Mouse (Mus musculus): ENCODE measurements at regions not wholly inside any gene's neighbourhood (a gene's known extent, or its start where the extent isn't known, plus 50 kb on each side); places are given as distances from the start of the nearest gene placed in this dataset.
A peak's percentile ranks its signal among the peaks of the same experiment; 100 is the strongest.

- ATAC-seq (ENCODE audit: low FRiP score) = no peak
- no peaks in the 10 kb centered on the region for H3K36me3 ChIP-seq
- 93% methylated on average over 3 of the region's 3 CpGs for WGBS
- H3K9ac ChIP-seq = no peak overlapping the region
- no peaks in the 10 kb centered on the region for H3K27me3 ChIP-seq
- no peak overlapping the region for H3K4me3 ChIP-seq
- H3K4me1 ChIP-seq (replicated peaks) = no peaks in the 10 kb centered on the region
- no peak overlapping the region for H3K4me2 ChIP-seq
- no peaks in the 10 kb centered on the region for H3K9me3 ChIP-seq
- H3K27ac ChIP-seq = no peak overlapping the region
These were observed 80.0 kb downstream of the Tex36 start for GRCm38 (mm10) chr7:133521936-133522335.

GRCm38 (mm10) chr7:133518926-133519325 is 83.0 kb downstream of the Tex36 start:
- Histone ChIP-seq H3K27ac (no peak overlapping the region), H3K4me1 (replicated peaks) (no peaks in the 10 kb centered on the region), H3K27me3 (no peaks in the 10 kb centered on the region), H3K4me2 (no peak overlapping the region), H3K4me3 (no peak overlapping the region), H3K9ac (no peak overlapping the region), H3K36me3 (no peaks in the 10 kb centered on the region), H3K9me3 (no peaks in the 10 kb centered on the region)
- WGBS = 91% methylated on average over 3 of the region's 3 CpGs
- ATAC-seq (ENCODE audit: low FRiP score) = no peak

GRCm38 (mm10) chr7:133517576-133517975 is 84.4 kb downstream of the Tex36 start:
- no peaks in the 10 kb centered on the region for H3K4me1 ChIP-seq (replicated peaks)
- H3K9me3 ChIP-seq = 0 out of 2 replicates have a peak, but pooled peaks cover under 1% of the 10 kb centered on the region
- no peak overlapping the region for H3K4me2 ChIP-seq
- H3K4me3 ChIP-seq = no peak overlapping the region
- no peak overlapping the region for H3K9ac ChIP-seq
- 90% methylated on average over 5 of the region's 5 CpGs for WGBS
- no peak overlapping the region for H3K27ac ChIP-seq
- H3K27me3 ChIP-seq = no peaks in the 10 kb centered on the region
- H3K36me3 ChIP-seq = no peaks in the 10 kb centered on the region
- no peak for ATAC-seq (ENCODE audit: low FRiP score)

- no peak for ATAC-seq (ENCODE audit: low FRiP score)
- H3K4me3 ChIP-seq = no peak overlapping the region
- no peaks in the 10 kb centered on the region for H3K27me3 ChIP-seq
- no peak overlapping the region for H3K9ac ChIP-seq
- peaks cover 10% of the 10 kb centered on the region; the same call in 1 of the 2 replicates for H3K4me1 ChIP-seq (replicated peaks)
- H3K36me3 ChIP-seq = no peaks in the 10 kb centered on the region
- H3K27ac ChIP-seq = no peak overlapping the region
- 71% methylated on average over 5 of the region's 5 CpGs for WGBS
- no peak overlapping the region for H3K4me2 ChIP-seq
- H3K9me3 ChIP-seq = 0 out of 2 replicates have a peak, but pooled peaks cover 6% of the 10 kb centered on the region
These were observed 91.0 kb downstream of the Tex36 start for GRCm38 (mm10) chr7:133510926-133511325.

- ATAC-seq (ENCODE audit: low FRiP score) = no peak
- Histone ChIP-seq H3K27ac (no peak overlapping the region), H3K4me2 (no peak overlapping the region), H3K27me3 (no peaks in the 10 kb centered on the region), H3K4me1 (replicated peaks) (peaks cover 10% of the 10 kb centered on the region; the same call in 1 of the 2 replicates), H3K4me3 (no peak overlapping the region), H3K36me3 (no peaks in the 10 kb centered on the region), H3K9ac (no peak overlapping the region), H3K9me3 (0 out of 2 replicates have a peak, but pooled peaks cover 6% of the 10 kb centered on the region)
- WGBS = 22% methylated on average over 4 of the region's 4 CpGs
These were observed 92.5 kb downstream of the Tex36 start for GRCm38 (mm10) chr7:133509486-133509885.

GRCm38 (mm10) chr7:133508370-133509012 is 93.5 kb downstream of the Tex36 start:
- Histone ChIP-seq H3K27ac (no peak overlapping the region), H3K4me1 (replicated peaks) (peaks cover 10% of the 10 kb centered on the region; the same call in 1 of the 2 replicates), H3K36me3 (no peaks in the 10 kb centered on the region), H3K4me2 (no peak overlapping the region), H3K9me3 (0 out of 2 replicates have a peak, but pooled peaks cover 6% of the 10 kb centered on the region), H3K9ac (no peak overlapping the region), H3K4me3 (no peak overlapping the region), H3K27me3 (no peaks in the 10 kb centered on the region)
- ATAC-seq (ENCODE audit: low FRiP score) = no peak
- WGBS = 75% methylated on average over 11 of the region's 11 CpGs

GRCm38 (mm10) chr7:133505628-133506027 is 96.3 kb downstream of the Tex36 start:
- H3K4me1 ChIP-seq (replicated peaks) = peaks cover 17% of the 10 kb centered on the region
- H3K4me3 ChIP-seq = no peak overlapping the region
- no peak overlapping the region for H3K9ac ChIP-seq
- no peaks in the 10 kb centered on the region for H3K9me3 ChIP-seq
- H3K27me3 ChIP-seq = 0 out of 2 replicates have a peak, but pooled peaks cover 18% of the 10 kb centered on the region
- no peaks in the 10 kb centered on the region for H3K36me3 ChIP-seq
- no peak overlapping the region for H3K27ac ChIP-seq
- no peak overlapping the region for H3K4me2 ChIP-seq
- ATAC-seq (ENCODE audit: low FRiP score) = no peak
- 89% methylated on average over 2 of the region's 2 CpGs for WGBS

- H3K9me3 ChIP-seq = no peaks in the 10 kb centered on the region
- no peaks in the 10 kb centered on the region for H3K36me3 ChIP-seq
- no peak overlapping the region for H3K9ac ChIP-seq
- H3K27ac ChIP-seq = no peak overlapping the region
- H3K4me3 ChIP-seq = no peak overlapping the region
- 0 out of 2 replicates have a peak, but pooled peaks cover 21% of the 10 kb centered on the region for H3K27me3 ChIP-seq
- no peak overlapping the region for H3K4me2 ChIP-seq
- peaks cover 9% of the 10 kb centered on the region; the same call in 1 of the 2 replicates for H3K4me1 ChIP-seq (replicated peaks)
- no peak for ATAC-seq (ENCODE audit: low FRiP score)
- WGBS = 74% methylated on average over 5 of the region's 5 CpGs
These were observed 98.0 kb downstream of the Tex36 start for GRCm38 (mm10) chr7:133503946-133504345.

GRCm38 (mm10) chr7:133502731-133503130 is 99.2 kb downstream of the Tex36 start:
- Histone ChIP-seq H3K27me3 (0 out of 2 replicates have a peak, but pooled peaks cover 21% of the 10 kb centered on the region), H3K9ac (no peak overlapping the region), H3K4me1 (replicated peaks) (peaks cover 6% of the 10 kb centered on the region; the same call in 1 of the 2 replicates), H3K4me2 (no peak overlapping the region), H3K36me3 (no peaks in the 10 kb centered on the region), H3K9me3 (no peaks in the 10 kb centered on the region), H3K4me3 (no peak overlapping the region), H3K27ac (no peak overlapping the region)
- no peak for ATAC-seq (ENCODE audit: low FRiP score)
- 65% methylated on average over 4 of the region's 4 CpGs for WGBS

GRCm38 (mm10) chr7:133497551-133497950 is 104.4 kb downstream of the Tex36 start:
- Histone ChIP-seq H3K9ac (no peak overlapping the region), H3K27me3 (0 out of 2 replicates have a peak, but pooled peaks cover 17% of the 10 kb centered on the region), H3K4me2 (no peak overlapping the region), H3K9me3 (no peaks in the 10 kb centered on the region), H3K36me3 (no peaks in the 10 kb centered on the region), H3K4me1 (replicated peaks) (peaks cover 17% of the 10 kb centered on the region), H3K27ac (no peak overlapping the region), H3K4me3 (no peak overlapping the region)
- WGBS = 95% methylated on average over 3 of the region's 3 CpGs
- no peak for ATAC-seq (ENCODE audit: low FRiP score)

GRCm38 (mm10) chr7:133494982-133495550 is 106.9 kb downstream of the Tex36 start:
- WGBS = 38% methylated on average over 8 of the region's 8 CpGs
- Histone ChIP-seq H3K9ac (no peak overlapping the region), H3K36me3 (no peaks in the 10 kb centered on the region), H3K4me3 (no peak overlapping the region), H3K27me3 (peaks cover 17% of the 10 kb centered on the region), H3K9me3 (no peaks in the 10 kb centered on the region), H3K27ac (peak overlapping the region; percentile 8; the same call in 1 of the 2 replicates), H3K4me2 (no peak overlapping the region), H3K4me1 (replicated peaks) (peaks cover 17% of the 10 kb centered on the region)
- ATAC-seq (ENCODE audit: low FRiP score) = no peak

GRCm38 (mm10) chr7:133494256-133494981 is 107.5 kb downstream of the Tex36 start:
- no peak for ATAC-seq (ENCODE audit: low FRiP score)
- H3K9me3 ChIP-seq = no peaks in the 10 kb centered on the region
- WGBS = 71% methylated on average over 10 of the region's 10 CpGs
- H3K27ac ChIP-seq = peak overlapping the region; percentile 8; the same call in 1 of the 2 replicates
- no peak overlapping the region for H3K4me3 ChIP-seq
- no peak overlapping the region for H3K9ac ChIP-seq
- H3K4me2 ChIP-seq = no peak overlapping the region
- H3K4me1 ChIP-seq (replicated peaks) = peaks cover 17% of the 10 kb centered on the region
- peaks cover 14% of the 10 kb centered on the region for H3K27me3 ChIP-seq
- H3K36me3 ChIP-seq = no peaks in the 10 kb centered on the region

Measured in hindbrain, embryonic 13.5 days (tissue).